Mouse (Mus musculus): ENCODE measurements around the gene Hint3.

- TF ChIP-seq CTCF (IDR thresholded peaks at IDR 0.05; ENCODE audit: low read depth, low read length) (no peak), GATA1 (IDR thresholded peaks at IDR 0.05; ENCODE audit: borderline replicate concordance, low read length) (no peak), GATA2 (IDR thresholded peaks at IDR 0.05; ENCODE audit: borderline replicate concordance, low read depth, low read length) (no peak)
Observed at GRCm38 (mm10) chr10:30566364-30566763, 63.1 kb downstream of the Hint3 start.

All from G1E (cell line).